Mouse (Mus musculus): Measurements from ENCODE around the gene Pgs1.

- TF ChIP-seq EP300 (IDR thresholded peaks at IDR 0.05; ENCODE audit: low read depth): no peak
- TF ChIP-seq CTCF (IDR thresholded peaks at IDR 0.05; ENCODE audit: low read depth): no peak
These were observed 3.7 kb upstream of the Pgs1 start for GRCm38 (mm10) chr11:117982426-117982825.
